Mouse (Mus musculus): ENCODE data around the gene Abcb9. TPM values are rescaled to one million over a fixed set of nuclear protein-coding genes. Genes with fewer than 3 reads are reported as not detected.

Abcb9 gene
- total RNA-seq, 2 experiments from 2014 or later, result 0.71 to 2.7 TPM

DNA sequence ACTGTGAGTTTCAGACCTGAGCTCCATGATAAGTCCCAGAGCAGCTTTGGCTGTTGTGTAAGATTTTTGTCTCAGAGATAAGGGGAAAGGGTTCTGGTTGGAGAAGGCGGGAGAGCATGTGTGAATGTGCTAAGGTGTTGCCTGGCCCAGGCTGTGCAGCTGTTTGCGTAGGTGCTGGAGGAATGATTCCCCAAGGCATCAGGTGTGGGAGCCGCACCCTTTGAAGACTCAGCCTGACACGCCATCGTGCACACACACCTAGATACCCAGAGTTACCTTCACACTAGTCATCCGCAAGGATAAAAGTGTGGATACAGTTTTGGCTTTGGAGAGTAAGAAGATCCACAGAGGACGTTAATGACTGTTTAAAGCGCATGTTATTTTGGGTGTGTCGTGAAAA is 60.2 kb downstream of the Abcb9 start:
- no peak for ATAC-seq (replicated peaks; ENCODE audit: poor library complexity, severe bottlenecking)

DNA sequence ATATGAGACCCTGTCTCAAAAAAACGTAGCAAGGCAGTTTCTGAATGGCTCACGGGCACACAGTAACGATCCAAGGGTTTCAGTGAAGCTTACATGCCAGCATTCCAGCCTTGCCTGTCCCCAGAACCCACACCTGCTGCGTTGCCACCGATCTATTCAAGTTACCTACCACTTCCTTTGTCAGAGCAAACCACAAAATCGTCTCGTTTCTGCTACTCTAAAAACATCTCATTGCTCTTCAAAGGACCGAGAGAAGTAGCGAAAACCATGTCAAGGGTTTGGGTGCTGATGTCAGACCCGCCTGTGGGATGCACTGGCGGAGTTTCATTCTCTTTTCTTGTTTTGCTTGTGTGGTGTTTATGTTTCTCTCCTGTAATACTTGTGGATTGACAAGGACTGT is 61.1 kb downstream of the Abcb9 start:
- ATAC-seq (replicated peaks; ENCODE audit: poor library complexity, severe bottlenecking), result no peak

GRCm38 (mm10) chr5:124032001-124032508 is 63.5 kb downstream of the Abcb9 start, which contains the start of gene Vps37b:
TSS of gene Vps37b (minus strand) at chr5:124032270.
- peak; percentile 65 for ATAC-seq (replicated peaks; ENCODE audit: poor library complexity, severe bottlenecking)

DNA sequence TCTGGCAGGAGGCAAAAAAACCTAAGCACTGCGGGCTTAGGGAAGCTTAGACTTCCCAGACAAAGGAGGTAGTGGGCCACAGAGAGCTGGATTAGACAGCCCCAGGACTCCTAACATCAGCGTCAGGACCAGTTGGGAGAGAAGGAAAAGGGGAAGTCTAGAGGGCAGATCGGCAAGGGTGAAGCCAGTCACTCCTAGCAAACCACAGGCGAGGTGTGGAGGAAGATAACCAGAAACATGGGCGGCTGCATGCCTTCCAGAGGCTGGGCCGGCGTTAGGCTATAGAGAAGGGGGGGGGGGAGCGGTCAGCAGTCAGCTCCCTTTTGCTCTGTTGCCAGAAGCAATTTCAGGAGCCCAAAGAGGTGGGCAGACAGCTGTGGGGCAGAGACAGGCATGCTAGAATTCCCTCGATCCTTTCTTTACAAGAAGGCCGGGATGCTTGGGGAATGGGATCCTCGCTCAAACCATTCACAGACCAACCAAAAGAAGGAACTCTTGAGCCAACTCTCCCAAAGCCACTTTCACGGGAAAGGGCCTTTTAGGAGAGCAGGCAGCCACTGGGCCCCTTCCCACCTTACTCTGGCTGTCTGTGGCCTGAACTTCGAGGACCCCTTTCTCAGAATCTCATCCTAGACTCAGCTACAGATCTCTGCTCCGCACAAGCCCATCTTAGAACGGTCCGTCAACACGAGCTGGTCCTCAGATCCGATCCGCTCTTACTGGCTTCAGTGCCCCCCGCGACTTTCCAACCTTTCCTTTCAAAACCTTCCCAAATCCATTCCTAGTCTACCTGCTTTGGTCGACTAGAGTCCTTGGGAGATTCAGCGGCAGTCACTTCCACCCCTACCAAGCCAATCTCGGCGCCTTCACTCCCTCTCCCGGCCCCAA is 64.3 kb downstream of the Abcb9 start:
- peak; percentile 78 for ATAC-seq (replicated peaks; ENCODE audit: poor library complexity, severe bottlenecking)

GRCm38 (mm10) chr5:124030386-124031067 is 65.1 kb downstream of the Abcb9 start:
- ATAC-seq (replicated peaks; ENCODE audit: poor library complexity, severe bottlenecking), result no peak

DNA sequence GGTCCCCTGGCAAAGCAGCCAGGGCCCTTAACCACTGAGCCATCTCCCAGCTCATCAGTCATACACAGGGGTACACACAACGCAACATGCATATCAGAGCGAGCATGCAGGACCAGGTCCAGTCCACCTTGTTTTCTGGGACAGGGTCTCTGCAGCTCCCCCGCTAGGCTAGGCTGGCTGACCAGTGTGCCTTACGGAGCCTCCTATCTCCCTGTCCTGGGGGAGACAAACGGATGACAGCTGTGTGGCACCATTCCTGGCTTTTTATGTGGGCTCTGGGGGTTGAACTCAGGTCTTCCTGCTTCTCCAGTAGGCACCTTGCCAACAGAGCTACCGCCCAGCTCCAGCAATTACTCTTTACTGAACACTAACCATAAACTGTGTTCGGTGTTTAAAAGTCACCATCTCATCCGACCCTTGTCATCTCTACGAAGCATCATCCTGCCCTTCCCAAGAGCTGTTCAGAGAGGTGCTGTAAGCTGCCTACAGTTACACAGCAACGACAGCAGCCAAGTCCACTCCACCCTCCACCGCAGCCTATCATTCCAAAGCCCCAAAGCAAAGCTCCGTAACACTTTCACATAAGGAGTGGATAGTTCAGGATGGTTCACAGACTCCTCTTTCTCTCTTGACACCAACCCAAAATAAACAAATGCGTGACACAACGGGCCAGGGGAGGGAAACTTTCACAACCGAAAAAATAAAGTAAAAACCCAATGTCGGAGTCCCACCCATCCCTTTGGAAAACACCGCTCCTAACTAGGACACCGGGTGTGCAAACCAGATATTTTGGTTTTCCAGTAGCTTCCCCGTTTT is 66.2 kb downstream of the Abcb9 start:
- ATAC-seq (replicated peaks; ENCODE audit: poor library complexity, severe bottlenecking), result no peak

DNA sequence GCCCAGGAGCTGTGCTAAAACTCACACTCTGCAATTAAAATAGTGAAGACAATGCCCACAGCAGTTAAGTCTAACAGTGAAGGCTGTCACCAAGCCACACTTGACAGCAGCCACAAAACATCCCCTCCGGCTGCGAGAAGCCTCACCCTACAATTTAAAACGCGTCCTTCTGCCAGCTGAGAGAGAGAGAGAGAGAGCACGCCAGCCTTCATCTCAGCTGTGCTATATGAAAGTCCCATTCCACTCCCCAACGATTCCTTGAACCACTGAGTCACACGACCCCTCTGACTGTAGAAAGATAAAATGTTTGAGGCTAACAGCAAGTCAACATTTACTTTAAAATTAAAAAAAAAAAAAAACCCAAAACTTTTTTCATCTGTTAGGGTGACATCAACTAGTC is 66.9 kb downstream of the Abcb9 start:
- ATAC-seq (replicated peaks; ENCODE audit: poor library complexity, severe bottlenecking), result no peak

DNA sequence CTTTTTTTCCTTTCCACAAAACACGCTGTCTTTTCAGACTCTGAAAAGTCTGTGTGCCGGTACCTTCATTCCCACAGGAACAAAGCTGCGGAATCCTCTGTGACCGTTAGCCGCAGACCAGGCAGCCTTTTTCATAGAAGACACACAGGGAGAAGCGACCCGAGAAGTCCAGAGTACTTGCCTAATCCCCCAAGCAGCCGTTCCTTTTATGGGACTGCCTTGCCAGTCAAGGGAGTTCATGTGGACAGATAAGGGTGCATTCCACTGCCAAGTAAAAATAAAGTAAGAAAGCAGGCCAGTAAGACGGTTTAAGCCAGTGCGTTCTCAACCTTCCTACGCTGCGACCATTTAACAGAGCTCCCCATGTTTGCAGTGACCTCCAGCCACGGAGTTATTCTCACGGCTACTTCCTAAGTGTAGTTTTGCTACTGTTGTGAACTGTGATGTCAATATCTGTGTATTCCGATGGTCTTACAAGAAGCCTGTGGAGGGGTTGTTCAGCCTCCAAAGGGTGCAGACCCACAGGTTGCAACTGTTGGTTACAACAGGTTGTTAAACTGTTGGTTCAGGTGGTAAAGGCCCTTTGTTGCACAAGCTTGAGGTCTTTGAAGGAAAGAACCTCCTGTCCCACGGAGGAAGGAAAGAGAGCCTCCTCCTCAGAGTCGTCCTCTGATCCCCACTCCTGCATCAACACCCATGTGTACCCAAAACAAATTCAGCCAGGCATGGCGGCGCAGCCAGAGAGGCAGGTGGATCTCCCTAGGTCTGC is 67.7 kb downstream of the Abcb9 start:
- ATAC-seq (replicated peaks; ENCODE audit: poor library complexity, severe bottlenecking), result no peak

GRCm38 (mm10) chr5:124026568-124026967 is 69.0 kb downstream of the Abcb9 start:
- peak; percentile 11; the same call in 1 of the 2 replicates for ATAC-seq (replicated peaks; ENCODE audit: poor library complexity, severe bottlenecking)

DNA sequence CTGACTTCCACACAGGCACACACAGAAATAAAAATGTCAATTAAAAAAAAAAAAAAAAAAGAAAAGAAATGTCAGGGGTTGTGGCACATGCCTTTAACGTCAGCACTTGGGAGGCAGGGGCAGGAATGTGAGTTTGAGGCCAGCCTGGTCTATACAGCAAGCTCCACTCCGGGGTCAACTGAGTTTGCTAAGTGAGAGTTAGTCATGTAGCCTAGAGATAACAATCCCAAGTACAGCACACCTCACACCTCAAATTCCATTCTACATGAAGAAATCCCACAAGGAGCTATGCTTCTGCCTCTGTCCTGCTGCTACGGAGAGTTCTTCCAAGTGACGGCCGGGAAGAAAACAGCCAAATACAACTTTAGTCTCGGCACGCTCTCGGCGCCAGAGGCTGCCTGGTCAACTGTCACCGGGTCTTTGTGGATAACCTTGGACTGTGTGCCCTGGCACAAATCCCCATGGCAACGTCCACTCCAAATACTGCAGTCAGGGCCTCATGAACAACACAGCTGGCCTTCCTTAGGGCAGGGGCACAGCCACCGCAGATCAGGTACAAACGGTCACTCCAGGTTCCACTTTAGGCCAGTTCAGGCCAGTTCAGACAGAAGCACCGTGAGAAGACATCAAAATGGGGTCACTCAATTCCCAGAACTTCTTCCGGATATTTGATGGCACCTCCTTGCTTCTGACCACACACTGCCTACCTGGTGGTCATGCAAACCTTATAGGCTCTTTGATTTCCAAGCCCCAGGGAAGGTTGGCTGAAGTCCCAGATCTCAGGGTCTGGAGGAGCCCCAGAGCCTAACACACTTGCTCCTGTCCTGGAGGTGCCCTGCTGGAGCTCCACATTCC is 69.8 kb downstream of the Abcb9 start:
- ATAC-seq (replicated peaks; ENCODE audit: poor library complexity, severe bottlenecking), result no peak

- ATAC-seq (replicated peaks; ENCODE audit: poor library complexity, severe bottlenecking), result peak; percentile 68
These were observed 70.5 kb downstream of the Abcb9 start for GRCm38 (mm10) chr5:124025146-124025545.

GRCm38 (mm10) chr5:124024677-124025076 is 70.9 kb downstream of the Abcb9 start:
- ATAC-seq (replicated peaks; ENCODE audit: poor library complexity, severe bottlenecking), result no peak

DNA sequence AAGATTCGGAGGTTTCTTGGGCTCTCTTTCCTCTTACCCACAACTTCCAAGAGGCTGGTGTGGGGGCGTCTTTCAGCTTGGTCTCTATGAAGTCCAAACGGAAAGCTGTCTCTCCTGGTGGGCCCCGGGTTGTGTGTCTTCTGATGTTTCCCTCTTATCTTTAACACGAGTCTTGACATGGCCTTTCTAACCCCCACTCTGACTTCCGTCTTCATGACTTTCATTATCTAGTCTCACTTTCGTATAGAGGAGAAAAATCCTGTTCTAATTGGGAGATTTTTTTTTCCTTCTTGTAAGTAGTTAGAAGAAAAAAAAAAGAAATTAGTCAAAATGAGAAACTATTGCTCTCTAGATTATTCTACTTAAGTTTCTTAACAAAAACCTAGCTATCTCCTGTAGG is 73.2 kb downstream of the Abcb9 start:
- no peak for ATAC-seq (replicated peaks; ENCODE audit: poor library complexity, severe bottlenecking)

DNA sequence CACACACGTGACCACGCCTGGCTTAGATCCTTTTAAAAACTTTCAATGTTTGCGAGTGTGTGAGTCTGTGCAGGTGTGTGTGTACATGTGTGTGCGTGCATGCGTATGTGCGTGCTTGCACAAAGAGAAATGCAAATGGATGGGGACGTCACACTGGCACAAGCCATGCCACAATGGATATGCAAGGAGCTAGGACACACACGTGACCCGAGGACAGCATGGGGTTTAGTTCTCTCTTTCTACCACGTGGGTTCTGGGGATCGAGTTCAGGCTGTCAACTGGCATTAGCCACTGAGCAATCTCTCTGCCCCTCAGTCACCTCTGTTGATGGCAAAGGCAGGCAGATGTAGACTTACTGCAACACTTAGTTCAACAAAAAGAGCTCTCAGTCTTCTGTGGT is 73.9 kb downstream of the Abcb9 start:
- 0 out of 2 replicates have a peak, but pooled peaks have one; percentile 6 for ATAC-seq (replicated peaks; ENCODE audit: poor library complexity, severe bottlenecking)

DNA sequence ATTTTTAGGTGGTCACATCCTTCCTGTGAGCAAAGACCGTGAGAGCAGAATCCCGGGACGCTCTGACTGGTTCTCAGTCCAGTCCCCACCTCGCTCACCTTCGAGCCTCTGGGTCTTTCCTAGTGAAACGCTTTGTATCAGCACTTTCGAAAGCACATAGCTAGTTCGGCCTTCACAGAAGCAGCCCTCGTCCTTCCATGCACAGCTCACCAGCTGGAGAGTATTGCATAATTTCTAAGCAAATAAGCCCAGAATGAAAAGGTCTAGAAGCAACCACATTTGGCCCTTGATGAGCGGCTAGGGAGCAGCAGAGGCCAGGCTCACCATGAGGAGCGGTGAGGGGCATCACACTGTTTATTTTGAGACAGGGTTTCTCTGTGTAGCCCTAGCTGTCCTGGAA is 74.5 kb downstream of the Abcb9 start:
- ATAC-seq (replicated peaks; ENCODE audit: poor library complexity, severe bottlenecking), result peak; percentile 28

- ATAC-seq (replicated peaks; ENCODE audit: poor library complexity, severe bottlenecking), result peak; percentile 77
These were observed 76.0 kb downstream of the Abcb9 start for GRCm38 (mm10) chr5:124019348-124020216.

DNA sequence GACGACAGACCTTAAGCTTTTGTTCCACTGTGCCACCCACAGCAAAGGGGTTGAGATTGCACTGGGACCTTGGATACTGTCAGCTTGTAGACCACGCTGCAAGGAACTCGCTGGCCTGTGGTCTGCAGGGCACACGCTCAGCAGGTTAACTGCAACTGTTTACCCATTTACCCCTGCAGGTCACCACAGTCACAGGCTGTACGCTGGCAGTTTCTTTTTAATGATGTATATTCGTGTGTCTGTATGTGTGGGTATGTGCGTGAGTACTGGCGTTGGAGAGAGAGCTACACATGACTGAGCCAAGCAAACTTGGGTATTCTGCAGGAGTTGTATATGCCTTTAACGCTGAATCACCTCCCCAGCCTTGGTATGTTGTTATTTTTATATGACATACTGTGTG is 76.9 kb downstream of the Abcb9 start:
- ATAC-seq (replicated peaks; ENCODE audit: poor library complexity, severe bottlenecking), result no peak

DNA sequence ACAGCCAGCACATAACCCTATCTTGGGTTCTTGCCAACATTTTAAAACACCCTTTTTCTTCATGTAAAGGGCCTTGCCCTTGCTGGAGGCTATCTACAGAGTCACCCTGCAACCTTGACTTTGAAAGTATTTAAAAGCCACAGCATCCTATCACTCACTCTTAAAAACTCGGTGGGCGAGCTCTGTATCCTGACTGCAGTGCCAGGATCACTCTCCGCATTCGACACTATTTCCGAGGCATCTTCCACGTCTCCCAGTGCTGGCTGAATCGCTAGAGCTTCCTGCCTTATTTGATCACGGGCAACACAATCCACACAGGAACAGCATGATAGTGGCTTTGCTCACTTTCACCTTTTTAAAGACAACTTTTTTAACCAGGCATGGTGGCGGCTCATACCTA is 77.7 kb downstream of the Abcb9 start:
- no peak for ATAC-seq (replicated peaks; ENCODE audit: poor library complexity, severe bottlenecking)

Measured in granulocyte monocyte progenitor cell, adult 5-6 weeks (primary cell).